ENCODE assay signal across 33 mouse cellular contexts in genomic region chr7:129253406-129253805, GRCm38 (mm10). TPM values are rescaled to one million over a fixed set of nuclear protein-coding genes. Genes with fewer than 3 reads are reported as not detected.
"Had no signal": no experiment of that assay in that cellular context is flagged by ENCODE, and none has a peak within 500 bp of the region (broad histone marks: within the 10 kb centered on the region; RNA-seq: fewer than 3 reads in every experiment).

No protein-coding gene starts in this region.

- H3K27ac ChIP-seq: embryonic facial prominence, embryonic 10.5 days; embryonic facial prominence, embryonic 12.5 days; embryonic facial prominence, embryonic 13.5 days; embryonic facial prominence, embryonic 15.5 days; forebrain, embryonic 10.5 days; forebrain, embryonic 12.5 days; forebrain, embryonic 13.5 days; forebrain, embryonic 15.5 days; gastrocnemius, adult 2 months; heart, adult 2 months had no signal

- H3K4me2 ChIP-seq: embryonic facial prominence, embryonic 12.5 days; embryonic facial prominence, embryonic 13.5 days; embryonic facial prominence, embryonic 15.5 days; forebrain, embryonic 12.5 days; forebrain, embryonic 13.5 days; forebrain, embryonic 15.5 days had no signal

- H3K9me3 ChIP-seq: embryonic facial prominence, embryonic 10.5 days; embryonic facial prominence, embryonic 12.5 days; embryonic facial prominence, embryonic 13.5 days; embryonic facial prominence, embryonic 15.5 days; forebrain, embryonic 10.5 days; forebrain, embryonic 12.5 days; forebrain, embryonic 13.5 days; forebrain, embryonic 15.5 days had no signal

- H3K36me3 ChIP-seq: embryonic facial prominence, embryonic 10.5 days; embryonic facial prominence, embryonic 12.5 days; embryonic facial prominence, embryonic 13.5 days; embryonic facial prominence, embryonic 15.5 days; forebrain, embryonic 10.5 days; forebrain, embryonic 12.5 days; forebrain, embryonic 15.5 days had no signal

- H3K4me1 ChIP-seq: embryonic facial prominence, embryonic 12.5 days had no signal

- H3K9ac ChIP-seq: embryonic facial prominence, embryonic 12.5 days; embryonic facial prominence, embryonic 13.5 days; embryonic facial prominence, embryonic 15.5 days; forebrain, embryonic 12.5 days; forebrain, embryonic 13.5 days; forebrain, embryonic 15.5 days; forebrain, postnatal 0 days had no signal

- H3K4me3 ChIP-seq: embryonic facial prominence, embryonic 10.5 days; embryonic facial prominence, embryonic 12.5 days; embryonic facial prominence, embryonic 13.5 days; embryonic facial prominence, embryonic 15.5 days; erythroblast, embryonic 14.5 days; forebrain, embryonic 10.5 days; forebrain, embryonic 12.5 days; forebrain, embryonic 13.5 days; forebrain, embryonic 15.5 days; gastrocnemius, adult 2 months; heart, adult 2 months had no signal

- ATAC-seq: forebrain, embryonic 13.5 days; forebrain, embryonic 14.5 days; forebrain, embryonic 15.5 days; forebrain, embryonic 16.5 days; forebrain, postnatal 0 days had no signal

- DNase-seq: cerebellum, adult 2 months; cerebellum, adult 8-10 months; cerebellum, adult 9-10 months; cerebellum, adult 9-11 months; cerebellum, postnatal 10 days; cerebellum, postnatal 14 days; cerebellum, postnatal 25 days; cerebellum, postnatal 36 days; embryo, embryonic 11 days; forebrain, postnatal 0 days; gastrocnemius, adult 2 months; gastrocnemius, postnatal 10 days; gastrocnemius, postnatal 14 days; gastrocnemius, postnatal 25 days; gastrocnemius, postnatal 36 days; heart, adult 18-20 months; heart, adult 2 months had no signal

RNA-seq across cellular contexts. Expression of gene Plpp4, which starts 3.4 kb away (rescaled TPM):
- total RNA-seq: common myeloid progenitor, adult 5-6 weeks; gastrocnemius, adult 18-20 months; gastrocnemius, adult 2 months; gastrocnemius, adult 8-10 months; gastrocnemius, postnatal 25 days; gastrocnemius, postnatal 36 days; granulocyte monocyte progenitor cell, adult 5-6 weeks; heart, adult 18-20 months; heart, adult 2 months had no signal
- polyA plus RNA-seq: erythroblast, embryonic 14.5 days; gonadal fat pad, adult 2 months; heart, adult 2 months had no signal
